Mouse (Mus musculus) megakaryocyte progenitor cell, adult 5-6 weeks (primary cell): Measurements from ENCODE around the gene Lrrc66. TPM values are rescaled to one million over a fixed set of nuclear protein-coding genes. Genes with fewer than 3 reads are reported as not detected.
"Not testable (repeated sequence)": the region's sequence is repeated elsewhere in the genome, so short reads cannot be mapped to it uniquely, and the experiment has no call there.

ENCODE experiments used
- ATAC-seq: replicated peaks from 2 replicates; pipeline ENCODE4 v1.8.0; 2016; ENCODE audit warnings: mild to moderate bottlenecking, moderate TSS enrichment, inconsistent platforms; ENCODE audit not compliant: poor library complexity
- total RNA-seq, 2 experiments: library from RNA; stranded (forward) in 1 of 2; stranded (reverse) in 1 of 2; fragments of 157-497, 149-512 nt in 1 of 2; fragments of 200-1000 nt in 1 of 2; gene quantifications; 2 replicates each; pipeline versions ENCODE4 v1.2.3 to v1.2.4; 2015 to 2017

Gene Lrrc66
- total RNA-seq, 2 experiments from 2014 or later, result 0.96 TPM

DNA sequence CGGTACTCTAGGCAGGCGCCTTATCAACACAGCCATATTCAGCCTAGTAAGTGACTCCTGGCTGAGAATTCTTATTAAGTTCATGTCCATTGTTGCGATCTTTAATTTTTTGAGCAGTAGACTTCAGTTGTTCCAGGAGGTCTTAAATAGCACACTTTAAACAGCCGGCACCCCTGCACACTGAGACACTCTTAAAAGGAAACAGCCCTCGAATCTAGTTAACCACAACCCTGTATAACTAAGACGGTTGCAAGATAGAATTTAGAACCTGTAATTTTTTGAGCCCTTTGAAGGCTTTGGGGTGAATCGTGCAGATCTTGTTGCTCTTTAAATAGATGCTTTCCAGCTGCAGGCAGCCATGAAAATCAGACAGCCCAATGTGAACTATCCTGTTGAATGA, 17.1 kb downstream of the Lrrc66 start:
- ATAC-seq, result 0 out of 2 replicates have a peak, but pooled peaks have one; percentile 37

DNA sequence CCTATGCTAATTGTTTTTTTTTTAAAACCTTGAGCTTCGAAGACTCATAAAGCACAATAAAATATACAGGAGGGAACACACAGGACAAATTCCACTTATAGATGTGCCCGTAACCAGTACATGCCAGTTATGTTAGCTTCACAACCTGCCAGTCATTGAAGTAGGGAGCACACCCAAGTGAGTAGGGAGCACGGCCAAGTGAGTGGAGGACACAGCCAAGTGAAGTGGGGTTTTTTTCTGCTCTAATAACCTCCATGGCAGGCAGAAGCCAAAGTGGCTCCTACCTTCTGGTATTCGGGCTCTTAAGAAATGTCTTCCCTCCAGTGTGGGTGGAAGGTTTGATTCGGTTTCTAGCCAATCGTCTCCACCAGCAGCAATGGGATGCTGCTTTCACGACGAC, 19.0 kb downstream of the Lrrc66 start:
- ATAC-seq, result no peak

- ATAC-seq, result no peak
These were observed 21.3 kb downstream of the Lrrc66 start for GRCm38 (mm10) chr5:73611071-73611470.

DNA sequence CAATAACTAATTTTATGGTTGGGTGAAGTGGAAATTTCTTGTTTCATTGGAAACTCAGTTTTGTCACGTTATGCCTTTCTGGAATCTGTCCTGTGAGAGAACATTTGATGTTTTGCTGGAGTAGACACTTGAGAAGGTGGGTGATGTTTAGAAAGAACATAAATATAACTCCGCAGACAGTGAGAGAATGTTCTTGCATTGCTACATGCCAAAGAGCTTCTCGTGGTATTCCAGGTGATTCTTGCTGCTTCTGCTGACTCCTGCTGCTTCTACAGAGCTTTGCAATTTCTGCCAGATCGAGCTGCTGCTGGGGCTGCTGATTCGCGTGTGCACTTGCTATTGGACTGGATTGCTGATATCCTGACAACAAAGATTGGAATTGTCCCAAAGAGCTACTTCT, 27.4 kb downstream of the Lrrc66 start:
- ATAC-seq, result no peak

- no peak for ATAC-seq
These were observed 27.8 kb downstream of the Lrrc66 start for GRCm38 (mm10) chr5:73604542-73604941.

GRCm38 (mm10) chr5:73602865-73603264, 29.5 kb downstream of the Lrrc66 start:
- ATAC-seq, result no peak

DNA sequence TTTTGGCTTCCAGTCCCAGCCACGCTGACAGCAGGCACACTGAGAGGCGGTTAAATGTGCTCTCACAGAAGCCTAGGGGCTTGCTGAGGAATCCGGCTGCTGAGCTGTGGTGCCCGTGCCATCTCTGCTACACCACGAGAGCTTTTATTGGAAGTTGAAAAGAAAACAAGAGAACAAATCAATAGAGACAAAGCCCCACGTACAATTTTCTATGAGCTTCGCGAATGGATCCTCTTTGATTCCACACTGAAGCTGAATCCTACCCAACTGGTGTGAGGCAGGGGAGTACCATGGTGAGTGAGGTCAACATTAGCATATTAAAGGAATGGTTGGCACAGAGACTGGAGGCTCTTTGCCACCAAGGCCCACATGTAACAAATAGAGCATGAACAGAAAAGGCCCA, 31.0 kb downstream of the Lrrc66 start:
- ATAC-seq, result no peak

- ATAC-seq, result no peak
These were observed 32.3 kb downstream of the Lrrc66 start for GRCm38 (mm10) chr5:73599991-73600390.

DNA sequence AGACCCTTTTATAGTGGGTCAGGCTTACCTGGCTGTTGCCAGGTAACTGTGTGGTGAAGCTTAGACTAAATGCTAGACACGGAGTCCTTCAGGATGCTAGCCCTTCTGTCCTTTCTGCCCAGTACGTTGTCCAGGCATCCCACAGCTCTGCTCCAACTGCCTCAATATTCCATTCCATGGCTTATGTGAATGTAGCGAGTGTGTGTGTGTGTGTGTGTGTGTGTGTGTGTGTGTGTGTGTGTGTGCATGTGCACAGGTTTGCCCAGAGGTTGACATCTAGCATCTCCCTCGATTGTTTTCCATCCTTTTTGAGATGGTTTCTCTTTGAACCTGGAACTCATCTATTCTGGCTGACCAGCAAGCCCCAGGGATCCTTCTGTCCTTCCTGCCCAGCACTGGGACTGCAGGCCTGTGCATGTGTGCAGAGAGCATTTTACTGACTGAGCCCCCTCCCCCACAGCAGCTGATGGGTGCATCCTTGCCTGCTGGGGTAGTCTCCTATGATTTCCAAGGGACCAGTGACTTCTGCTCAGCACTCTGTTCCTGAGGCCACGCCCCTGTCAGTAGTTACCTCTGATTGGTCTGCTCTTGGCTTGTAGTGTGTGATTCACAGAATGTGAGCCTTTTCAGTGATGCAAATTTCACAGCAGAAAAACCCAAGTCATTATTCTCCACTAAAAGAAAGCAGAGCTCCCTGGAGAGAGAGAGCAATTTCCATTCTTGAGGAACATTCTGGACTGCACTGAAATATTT, 33.2 kb downstream of the Lrrc66 start:
- no peak for ATAC-seq

DNA sequence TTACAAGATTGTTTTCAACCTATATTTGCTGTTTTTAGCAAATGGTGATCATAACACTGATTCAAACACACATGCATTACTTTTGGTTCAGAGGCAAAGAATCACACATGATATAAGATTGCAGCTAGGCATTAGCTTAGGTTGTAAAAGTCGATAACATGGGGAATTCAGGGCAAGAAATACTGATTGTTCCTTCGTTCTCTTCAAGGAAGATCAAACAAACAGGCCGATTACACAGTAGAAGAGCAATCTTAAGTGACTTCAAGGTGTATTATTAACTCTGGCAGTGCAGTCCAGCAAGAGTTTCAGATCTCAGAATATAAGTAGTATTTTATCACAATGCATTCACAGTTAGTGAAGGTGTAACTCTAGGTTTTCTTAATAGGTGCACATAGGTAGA, 45.2 kb downstream of the Lrrc66 start:
- ATAC-seq, result no peak

- ATAC-seq, result no peak
These were observed 45.7 kb downstream of the Lrrc66 start for GRCm38 (mm10) chr5:73586597-73586996.

DNA sequence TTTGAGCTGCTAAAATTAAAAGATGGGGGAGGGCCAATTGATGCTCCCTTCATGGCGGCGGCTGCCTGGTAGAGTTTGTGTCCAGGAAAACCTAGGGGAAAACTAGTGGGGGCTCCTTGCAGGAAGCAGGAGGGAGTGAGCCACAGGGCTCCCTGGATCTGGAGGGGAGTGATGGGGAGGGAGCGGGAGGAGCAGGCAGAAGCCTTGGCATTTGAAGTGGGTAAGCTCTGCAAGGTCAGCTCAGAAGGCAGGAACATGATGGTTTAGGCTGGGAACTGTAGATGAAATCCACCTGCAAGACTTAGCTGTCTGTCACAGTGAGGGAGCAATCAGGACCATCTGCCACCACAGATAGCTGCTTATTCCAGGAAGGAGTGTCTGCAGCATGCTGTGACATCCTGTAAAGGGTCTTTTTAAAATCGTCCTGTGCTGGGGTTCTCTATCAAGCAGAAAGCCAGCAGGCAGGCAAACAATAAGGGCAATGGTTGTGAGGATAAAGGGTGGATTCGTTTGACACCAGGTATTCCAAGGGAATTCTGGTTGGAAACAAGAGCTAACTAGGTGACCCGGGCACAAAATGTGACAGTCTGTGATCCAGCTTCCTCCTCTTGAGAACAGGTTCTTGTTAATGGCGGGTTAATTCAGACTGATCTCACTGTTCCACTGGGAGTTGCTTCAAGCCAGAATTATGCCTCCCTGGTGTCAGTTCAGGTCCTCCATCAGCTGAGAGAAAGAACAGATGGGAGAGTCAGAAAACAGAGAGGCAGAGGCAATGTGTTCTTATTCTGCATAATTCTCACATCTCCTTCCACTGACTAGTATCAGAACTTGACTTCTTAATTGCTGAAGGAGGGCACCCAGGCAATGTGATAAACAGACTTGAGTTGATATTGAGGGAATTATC, 46.9 kb downstream of the Lrrc66 start:
- no peak for ATAC-seq

- ATAC-seq, result not testable (repeated sequence)
These were observed 48.3 kb downstream of the Lrrc66 start for GRCm38 (mm10) chr5:73584011-73584410.

DNA sequence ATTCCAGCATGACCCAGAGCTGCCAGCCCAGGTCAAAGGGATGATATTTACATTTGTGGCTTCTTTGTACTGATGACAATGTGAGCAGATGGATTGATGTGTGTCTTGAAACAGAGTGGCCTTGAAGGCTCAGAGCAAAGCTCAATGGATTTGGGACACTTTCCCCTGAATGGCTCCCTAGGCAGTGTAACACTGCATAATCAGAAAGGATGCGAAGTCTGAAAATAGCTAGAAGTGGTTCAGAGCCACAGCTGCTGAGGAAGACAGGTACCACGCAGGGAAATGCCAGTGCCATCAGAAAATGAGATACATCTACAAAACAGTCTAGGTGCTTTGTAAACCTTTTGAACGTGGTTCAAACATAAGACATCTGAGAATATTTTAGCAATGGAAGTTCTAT, 54.2 kb downstream of the Lrrc66 start:
- ATAC-seq, result no peak

DNA sequence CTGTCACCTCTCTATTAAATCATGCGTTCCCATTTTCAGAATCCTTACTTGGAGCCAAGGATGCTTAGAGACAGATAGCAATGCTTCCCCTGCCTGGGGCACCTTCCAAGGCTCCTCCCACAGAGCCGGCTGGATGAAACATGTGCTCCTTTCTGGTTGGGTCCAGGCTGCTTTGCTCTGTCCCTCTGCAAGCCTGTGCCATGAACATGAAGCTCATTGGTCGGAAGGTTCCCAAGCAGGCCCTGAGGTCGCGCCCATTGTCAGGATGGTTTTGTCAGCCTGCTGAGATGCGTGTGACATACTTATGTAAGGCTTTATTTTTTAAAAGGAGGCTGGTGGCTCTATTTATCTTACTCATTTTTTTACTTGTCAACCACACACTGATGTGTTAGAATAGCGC, 55.6 kb downstream of the Lrrc66 start:
- ATAC-seq, result no peak

- ATAC-seq, result no peak
These were observed 57.7 kb downstream of the Lrrc66 start for GRCm38 (mm10) chr5:73574616-73575015.

DNA sequence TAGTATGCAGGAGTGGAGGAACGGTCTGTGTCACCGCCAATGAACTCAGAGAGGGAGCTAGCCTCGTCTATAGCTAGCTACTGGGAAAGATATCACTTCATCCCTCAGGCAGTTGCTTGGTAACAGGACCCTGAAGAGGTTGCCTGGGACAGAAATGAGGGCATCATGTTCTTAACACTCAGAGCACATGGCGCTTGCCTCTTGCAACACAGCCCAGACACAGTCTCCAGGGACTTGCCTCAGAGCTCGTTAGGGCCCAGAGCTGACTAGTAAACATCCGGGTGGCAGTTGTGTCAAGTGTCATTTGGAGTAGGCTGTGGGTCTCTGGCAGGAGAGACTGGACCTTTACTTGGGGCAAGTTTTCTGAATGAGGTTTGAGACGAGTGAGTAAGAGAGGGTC, 58.5 kb downstream of the Lrrc66 start:
- ATAC-seq, result no peak

- ATAC-seq, result no peak
These were observed 59.5 kb downstream of the Lrrc66 start for GRCm38 (mm10) chr5:73572846-73573245.

DNA sequence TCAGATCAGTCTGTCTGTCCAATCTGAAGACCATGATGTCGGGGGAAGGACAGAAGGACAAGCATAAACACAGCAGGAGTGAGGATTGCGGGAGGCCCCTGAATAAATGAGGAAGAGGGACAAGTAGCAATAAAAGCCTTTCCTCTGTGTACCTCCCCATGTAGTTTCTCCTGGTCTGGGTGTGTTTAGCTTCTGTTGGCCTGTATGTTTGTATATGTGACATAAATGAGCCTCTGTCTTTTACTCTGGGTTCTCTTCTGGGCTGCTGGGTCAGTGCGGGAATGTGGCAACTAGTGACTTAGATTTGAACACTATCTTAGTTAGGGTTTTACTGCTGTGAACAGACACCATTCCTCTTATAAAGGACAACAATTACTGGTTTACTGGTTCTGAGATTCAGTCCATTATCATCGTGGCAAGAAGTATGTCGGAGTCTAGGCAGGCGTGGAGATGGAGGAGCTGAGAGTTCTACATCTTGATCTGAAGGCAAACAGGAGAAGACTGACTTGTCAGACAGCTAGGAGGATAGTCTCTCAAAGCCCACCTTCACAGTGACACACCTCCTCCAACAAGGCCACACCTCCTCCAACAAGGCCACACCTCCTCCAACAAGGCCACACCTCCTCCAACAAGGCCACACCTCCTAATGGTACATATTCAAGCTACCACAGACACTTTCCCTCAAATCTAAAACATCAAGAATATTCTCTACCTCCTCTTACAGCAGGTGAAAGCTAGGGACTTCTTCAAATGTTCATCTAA, 60.8 kb downstream of the Lrrc66 start:
- no peak for ATAC-seq

GRCm38 (mm10) chr5:73569181-73569580, 63.1 kb downstream of the Lrrc66 start:
- ATAC-seq, result 0 out of 2 replicates have a peak, but pooled peaks have one; percentile 39

- ATAC-seq, result no peak
These were observed 65.4 kb downstream of the Lrrc66 start for GRCm38 (mm10) chr5:73566892-73567291.
